Mouse (Mus musculus) v-Abl transformed pro-B cells (cell line): Measurements from ENCODE around the gene Tnfrsf13b.
"Not testable (repeated sequence)": the region's sequence is repeated elsewhere in the genome, so short reads cannot be mapped to it uniquely, and the experiment has no call there.

ENCODE experiments used
- in situ Hi-C, 2 experiments: fragments of 400-800 bp; cut with MboI; formaldehyde crosslinking; loops; one replicate each; pipeline ENCODE4 v1.15.1; 2025; ENCODE audit not compliant: unreplicated experiment in 2 of 2

Tnfrsf13b gene

DNA sequence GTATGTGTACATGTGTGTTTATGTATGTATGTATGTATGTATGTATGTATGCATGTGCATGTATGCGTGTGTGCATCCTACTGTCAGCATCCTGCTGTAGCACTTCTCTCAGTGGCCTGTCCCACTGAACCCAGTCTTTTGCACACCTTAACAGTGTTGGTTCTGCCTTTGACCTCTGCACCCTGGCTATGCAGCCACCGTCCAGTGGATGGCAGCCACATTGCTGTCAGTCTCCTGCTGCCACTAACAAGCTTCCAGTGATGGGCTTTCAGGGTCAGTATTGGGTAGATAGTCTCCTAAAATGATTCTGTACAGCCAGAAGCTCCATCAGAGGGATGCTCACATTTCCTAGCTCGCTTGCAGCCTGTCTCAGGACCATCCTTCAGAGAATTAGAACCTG is 2.7 kb upstream of the Tnfrsf13b start:
- in situ Hi-C loops = no loop called here

DNA sequence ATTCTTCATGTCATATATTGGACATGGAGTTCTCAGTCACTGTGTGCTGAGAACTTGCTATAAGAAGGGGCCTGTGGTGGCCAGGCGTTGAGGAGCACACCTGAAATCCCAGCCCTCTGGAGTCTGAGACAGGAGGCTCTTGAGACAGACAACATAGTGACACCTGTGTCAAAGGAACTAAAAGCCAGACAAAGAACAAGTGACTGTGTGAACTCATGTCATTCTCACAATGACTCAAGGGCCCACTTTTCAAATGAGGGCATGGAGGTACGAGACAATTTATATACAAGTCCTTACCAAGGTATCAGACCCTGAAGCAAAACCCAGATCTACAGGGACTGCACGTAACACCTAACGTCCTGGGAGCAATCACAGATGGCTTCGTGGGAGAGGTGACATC is 585 bp upstream of the Tnfrsf13b start:
- in situ Hi-C loops = no loop called here

DNA sequence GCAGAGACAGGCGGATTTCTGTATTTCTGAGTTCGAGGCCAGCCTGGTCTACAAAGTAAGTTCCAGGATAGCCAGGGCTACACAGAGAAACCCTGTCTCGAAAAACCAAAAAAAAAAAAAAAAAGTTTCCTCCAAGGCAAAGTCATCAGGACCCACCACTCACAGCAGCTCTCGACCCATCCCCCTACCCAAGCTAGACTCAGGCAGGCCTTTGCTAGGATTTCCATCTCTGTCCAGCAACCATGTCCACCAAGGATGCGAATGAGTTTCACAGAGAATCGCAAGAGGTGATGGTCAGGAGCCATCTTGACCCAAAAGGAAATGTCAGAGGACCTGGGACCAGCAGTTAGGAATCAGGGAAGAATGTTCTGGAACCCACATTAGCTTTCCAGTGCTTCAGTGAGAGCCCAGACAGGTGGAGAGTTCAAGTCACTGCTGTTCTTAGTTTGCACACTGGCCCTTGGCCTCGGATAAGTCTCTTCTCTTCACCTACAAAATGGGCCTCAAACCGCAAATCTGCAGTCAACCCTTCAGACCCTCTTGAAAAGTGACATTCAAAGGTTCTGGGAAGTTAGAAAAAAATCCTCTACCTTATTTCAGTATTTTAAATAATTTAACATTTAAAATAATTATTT is 983 bp downstream of the Tnfrsf13b start:
- in situ Hi-C loops = no loop called here

DNA sequence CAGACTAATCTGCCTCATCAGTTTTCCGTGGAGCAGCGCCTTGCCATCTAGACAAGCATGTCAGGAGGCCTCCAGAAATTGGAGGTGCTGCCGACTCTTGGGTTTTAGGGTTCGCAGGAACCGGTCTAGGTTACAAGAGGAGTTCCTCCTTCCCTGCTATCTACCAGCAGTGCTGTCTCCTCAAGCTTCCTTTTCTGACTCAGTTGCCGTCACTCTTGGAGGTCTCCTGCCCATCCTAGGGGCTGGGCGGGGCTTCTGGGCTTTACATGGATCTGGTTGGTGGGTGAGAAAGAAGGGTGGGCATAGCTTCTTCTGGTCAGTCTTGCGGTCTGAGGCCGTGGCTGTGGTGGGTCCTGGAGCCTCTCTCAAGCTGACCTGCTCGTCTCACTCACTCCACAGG is 2.8 kb downstream of the Tnfrsf13b start:
- in situ Hi-C loops = no loop called here

GRCm38 (mm10) chr11:61130646-61131045 is 4.1 kb downstream of the Tnfrsf13b start:
- in situ Hi-C loops = not testable (repeated sequence)

GRCm38 (mm10) chr11:61132943-61133342 is 6.4 kb downstream of the Tnfrsf13b start:
- in situ Hi-C loops = no loop called here

- in situ Hi-C loops = loop anchor here in 1 of 2 experiments (5.0 kb wide), 1 partner anchor 34 kb away; no protein-coding TSS in a partner anchor
These were observed 15.1 kb downstream of the Tnfrsf13b start for GRCm38 (mm10) chr11:61141693-61142092.

DNA sequence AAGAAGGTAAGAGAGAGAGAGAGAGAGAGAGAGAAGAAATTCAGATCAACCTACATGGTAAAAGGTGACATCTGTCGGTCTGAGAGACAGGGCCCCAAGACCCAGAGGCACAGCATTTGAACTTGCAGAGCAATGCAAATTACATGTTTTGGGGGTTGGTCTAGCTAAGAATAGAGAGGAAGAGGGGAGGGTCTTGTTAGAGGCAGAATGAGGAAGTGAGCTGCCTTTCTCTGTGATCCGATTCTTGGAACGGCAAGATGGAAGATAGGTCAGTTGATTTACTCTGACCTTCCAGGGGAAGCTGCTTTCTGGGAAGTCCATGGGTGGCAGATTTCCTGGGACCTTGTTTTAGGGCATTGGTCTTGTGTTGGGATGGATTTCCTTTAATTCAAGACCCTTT is 15.7 kb downstream of the Tnfrsf13b start:
- in situ Hi-C loops = loop anchor here in 1 of 2 experiments (5.0 kb wide), 1 partner anchor 35 kb away; no protein-coding TSS in a partner anchor

DNA sequence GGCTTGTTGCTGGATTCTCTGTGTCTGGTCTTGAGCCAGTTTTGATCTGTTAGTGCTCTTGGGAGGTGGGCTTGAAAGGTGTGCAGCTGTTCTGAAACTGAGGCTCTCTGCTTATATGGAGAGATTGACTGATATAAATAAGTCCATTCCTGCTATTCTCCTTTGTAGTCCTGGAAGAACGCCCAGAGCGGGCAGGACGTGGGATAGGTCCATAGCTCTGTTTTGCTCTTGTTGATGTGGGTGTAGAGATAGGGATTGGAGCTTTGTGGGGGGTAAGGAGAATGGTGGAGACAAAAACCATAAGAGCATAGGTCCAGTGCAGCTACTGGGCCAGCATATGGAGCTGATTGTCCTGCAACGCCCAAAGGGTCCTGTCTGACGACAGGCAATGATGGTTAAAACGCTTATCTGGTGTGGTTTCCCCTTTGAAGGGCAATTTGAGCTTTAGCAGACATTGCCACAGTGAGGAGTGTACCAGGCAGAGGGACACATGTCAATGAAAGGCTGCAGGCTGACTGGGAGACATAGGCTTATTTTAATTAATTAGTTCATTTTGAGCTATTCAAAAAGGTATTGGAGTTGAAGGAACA is 16.5 kb downstream of the Tnfrsf13b start:
- in situ Hi-C loops = loop anchor here in 1 of 2 experiments (5.0 kb wide), 1 partner anchor 36 kb away; no protein-coding TSS in a partner anchor

- in situ Hi-C loops = loop anchor here in 1 of 2 experiments (5.0 kb wide), 1 partner anchor 37 kb away; no protein-coding TSS in a partner anchor
These were observed 17.3 kb downstream of the Tnfrsf13b start for GRCm38 (mm10) chr11:61143564-61144469.

- in situ Hi-C loops = no loop called here
These were observed 19.0 kb downstream of the Tnfrsf13b start for GRCm38 (mm10) chr11:61145551-61145950.

GRCm38 (mm10) chr11:61146645-61147299 is 20.2 kb downstream of the Tnfrsf13b start:
- in situ Hi-C loops = no loop called here

- in situ Hi-C loops = no loop called here
These were observed 20.7 kb downstream of the Tnfrsf13b start for GRCm38 (mm10) chr11:61147300-61147683.

- in situ Hi-C loops = no loop called here
These were observed 23.9 kb downstream of the Tnfrsf13b start for GRCm38 (mm10) chr11:61150233-61151001.

GRCm38 (mm10) chr11:61155727-61156126 is 29.2 kb downstream of the Tnfrsf13b start:
- in situ Hi-C loops = loop anchor here in 1 of 2 experiments (5.0 kb wide), 1 partner anchor 48 kb away; no protein-coding TSS in a partner anchor

DNA sequence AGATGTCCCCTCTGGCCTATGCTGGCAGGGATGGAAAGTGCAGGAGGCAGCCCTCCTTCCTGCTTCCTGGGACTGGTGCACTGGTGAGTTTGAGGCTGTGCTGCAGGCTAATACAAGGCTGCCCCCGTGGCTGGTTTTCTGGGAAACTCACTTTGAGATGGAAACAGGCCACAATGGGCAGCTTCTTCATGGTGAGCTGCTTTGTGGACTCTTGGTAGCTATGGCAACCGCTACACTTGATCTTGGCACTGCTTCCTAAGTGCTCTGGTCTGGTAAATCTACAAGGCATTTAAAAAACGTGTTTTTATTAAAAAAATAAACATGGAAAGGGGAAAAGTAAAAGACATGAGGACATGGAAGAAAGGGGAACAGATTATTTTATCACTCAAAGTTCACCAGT is 31.6 kb downstream of the Tnfrsf13b start:
- in situ Hi-C loops = loop anchor here in 1 of 2 experiments (5.0 kb wide), 1 partner anchor 51 kb away; no protein-coding TSS in a partner anchor

- in situ Hi-C loops = loop anchor here in 1 of 2 experiments (5.0 to 10.0 kb wide), 2 partner anchors 53 to 225 kb away; partner anchors contain the start of gene Map2k3
These were observed 33.5 kb downstream of the Tnfrsf13b start for GRCm38 (mm10) chr11:61159796-61160732.

DNA sequence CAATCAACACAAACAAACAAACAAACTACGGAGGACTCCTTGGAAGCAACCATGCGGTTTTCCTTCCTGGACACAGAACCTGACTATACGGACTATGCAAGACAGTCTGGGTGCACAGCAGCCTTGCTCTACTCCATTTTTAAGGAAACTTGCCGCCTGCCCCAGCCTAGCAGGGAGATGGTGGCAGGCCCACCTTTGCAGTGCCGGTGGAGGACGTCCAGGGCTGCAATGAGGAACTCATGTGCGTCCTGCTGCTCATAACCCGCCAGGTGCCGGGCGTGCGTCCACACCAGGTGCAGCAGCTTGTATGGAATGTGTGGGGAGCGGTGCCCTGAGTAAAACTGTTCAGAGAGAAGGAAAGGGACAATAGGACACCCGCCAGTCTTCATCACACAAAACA is 34.6 kb downstream of the Tnfrsf13b start:
- in situ Hi-C loops = loop anchor here in 1 of 2 experiments (10.0 kb wide), 1 partner anchor 226 kb away; the partner anchor contains the start of gene Map2k3
